Mouse (Mus musculus) thymus, postnatal 25 days (tissue): ENCODE results near the gene Pvalb.

Source experiments
- DNase-seq: peaks from one replicate; pipeline ENCODE4 v3.0.0; 2022

Pvalb gene

GRCm38 (mm10) chr15:78155421-78155820 is 50.8 kb downstream of the Pvalb start:
- no peak for DNase-seq

- DNase-seq, result no peak
These were observed 53.0 kb downstream of the Pvalb start for GRCm38 (mm10) chr15:78153045-78153775.

GRCm38 (mm10) chr15:78148565-78148964 is 57.6 kb downstream of the Pvalb start:
- DNase-seq, result no peak
